In the genomic region with DNA sequence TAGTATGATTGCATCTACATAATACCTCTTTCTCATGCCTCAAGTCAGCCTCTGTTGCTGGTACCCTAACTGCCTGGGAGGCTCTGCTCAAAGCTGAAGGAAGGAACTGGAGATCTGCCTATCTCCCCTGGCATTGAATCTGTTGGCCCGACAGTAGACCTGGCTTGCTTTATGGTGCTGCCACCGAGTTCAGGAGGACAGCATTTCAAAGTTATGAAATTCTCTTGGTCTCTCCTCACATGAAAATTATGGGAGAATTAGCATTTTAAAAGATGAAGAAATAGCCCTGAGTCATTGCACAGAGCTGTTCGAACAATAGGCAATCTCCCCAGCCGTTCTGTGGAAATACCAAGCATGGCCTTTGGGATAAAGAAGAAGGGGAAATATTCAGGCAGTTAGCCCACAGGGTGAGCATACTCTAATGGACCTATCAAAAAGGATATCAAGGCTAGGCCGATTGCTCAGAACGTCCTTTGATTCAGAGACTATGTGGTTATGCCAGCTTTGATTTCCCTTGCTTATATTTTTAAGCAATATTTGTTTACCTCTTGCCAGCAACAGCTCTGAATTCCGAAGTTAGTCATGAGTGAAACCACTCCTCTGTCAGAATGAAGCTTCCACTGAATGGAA, we compare ENCODE assay signal across 29 mouse cellular contexts.
A peak's percentile ranks its signal among the peaks of the same experiment; 100 is the strongest.
DNase-seq lines count a peak whose midpoint lies in the region; ATAC-seq and TF ChIP-seq lines count a peak whose summit lies in the region.
"Had no signal": no experiment of that assay in that cellular context is flagged by ENCODE, and none has a peak within 500 bp of the region (broad histone marks: within the 10 kb centered on the region; RNA-seq: fewer than 3 reads in every experiment).

No protein-coding gene starts in this region.

- CTCF ChIA-PET in Patski (lab: Charles Lee) = interaction anchor here (1.0 to 1.5 kb wide), 6 partner anchors 12 to 26 kb away, joined by 3 to 5 read pairs (median 3); no protein-coding TSS in a partner anchor

- in situ Hi-C loops in Patski (cut with MboI; ENCODE audit: low pct_unique_long_range_greater_than_20kb) = no loop called here

- H3K27me3 ChIP-seq in Patski = no peaks in the 10 kb centered on the region
- H3K27me3 ChIP-seq: embryonic facial prominence, embryonic 13.5 days; forebrain, embryonic 12.5 days; heart, embryonic 12.5 days; hindbrain, embryonic 13.5 days; megakaryocyte, embryonic 14.5 days; midbrain, embryonic 12.5 days; neural tube, embryonic 12.5 days had no signal

- POLR2A ChIA-PET in Patski (lab: Charles Lee) = interaction anchor here (0.6 kb wide), 1 partner anchor 27 kb away, joined by 3 read pairs; no protein-coding TSS in a partner anchor

- peak; percentile 4 for TF ChIP-seq CTCF in Patski (IDR thresholded peaks at IDR 0.05)

- DNase-seq in adrenal gland, adult 8-10 months = peak; percentile 28
- DNase-seq in adrenal gland, postnatal 4 days (ENCODE audit: low spot score in 2 of 2) = no peak
- DNase-seq in Patski (ENCODE audit: low read depth, low spot score) = no peak
- DNase-seq in fat pad, adult 2 months (ENCODE audit: extremely low read depth, low read depth, low spot score) = peak; percentile 74
- DNase-seq in cerebellum, postnatal 14 days = no peak
- DNase-seq in frontal cortex, postnatal 10 days (ENCODE audit: low spot score in 2 of 2) = no peak
- DNase-seq: cerebellum, adult 11 months; cerebellum, adult 9-10 months; embryo, embryonic 11 days; gastrocnemius, postnatal 25 days; heart, adult 2 months; heart, postnatal 4 days; kidney, adult 9 months; kidney, postnatal 14 days; left cerebral cortex, postnatal 4 days; lung, adult 2 months; lung, postnatal 10 days; thymus, adult 2 months; thymus, postnatal 36 days had no signal

- peak; percentile 47 for ATAC-seq in Patski
- ATAC-seq in megakaryocyte progenitor cell, adult 5-6 weeks (replicated peaks; ENCODE audit: poor library complexity) = peak; percentile 76
- ATAC-seq: activated CD4-positive, CD25-positive, alpha-beta regulatory T cell, adult 4 months; intestine, embryonic 16.5 days had no signal

Comparison
In these comparisons a context has a peak if more than half of its experiments do, and no peak if none do; other contexts are left out.
1. DNase-seq: peak in adrenal gland, adult 8-10 months (single experiment) and fat pad, adult 2 months (single experiment); none in adrenal gland, postnatal 4 days (0 of 2), Patski (single experiment), cerebellum, postnatal 14 days (0 of 2) and frontal cortex, postnatal 10 days (0 of 2).